Mouse (Mus musculus) spleen, adult 2 months (tissue): ENCODE results near the gene Traf4.

Source experiments
- CTCF ChIP-seq: fragments of 200-500 bp; IDR thresholded peaks from 2 replicates; pipeline ENCODE4 v1.5.1; 2011; ENCODE audit warnings: mild to moderate bottlenecking, inconsistent platforms; ENCODE audit not compliant: insufficient read depth, insufficient read length, insufficient replicate concordance; ENCODE audit errors: extremely low read depth
- POLR2A ChIP-seq: fragments of 200-500 bp; IDR thresholded peaks from 2 replicates; pipeline ENCODE4 v1.6.1; 2011; ENCODE audit warnings: low read depth, low read length, inconsistent platforms

DNA sequence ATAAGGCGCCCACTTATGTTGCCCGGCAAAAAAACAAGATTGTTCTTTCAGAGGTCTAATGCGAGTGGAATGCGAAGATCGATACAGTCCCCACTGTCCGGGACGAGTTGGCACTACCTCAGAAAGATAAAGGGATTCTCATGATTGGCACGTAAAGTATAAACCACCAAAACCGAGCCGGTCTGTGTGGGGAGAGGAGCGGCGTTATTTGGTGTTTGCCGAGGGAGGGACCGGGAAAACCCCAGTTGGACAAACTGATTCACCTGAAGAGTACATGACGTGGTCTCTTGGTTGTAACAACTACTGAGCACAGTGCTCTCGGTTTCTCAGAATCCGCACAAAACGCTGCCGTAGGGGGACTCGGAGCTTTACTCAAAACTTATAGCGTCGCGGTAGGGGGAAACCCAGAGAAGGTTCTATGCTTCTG is 11.5 kb upstream of the Traf4 start:
- no peak for TF ChIP-seq POLR2A
- no peak for TF ChIP-seq CTCF
